24 mouse cellular contexts compared by ENCODE assay signal in genomic region chr4:52519301-52519700, GRCm38 (mm10). TPM values are rescaled to one million over a fixed set of nuclear protein-coding genes. Genes with fewer than 3 reads are reported as not detected.
"Had no signal": no experiment of that assay in that cellular context is flagged by ENCODE, and none has a peak within 500 bp of the region (broad histone marks: within the 10 kb centered on the region; RNA-seq: fewer than 3 reads in every experiment).

No protein-coding gene starts in this region.

- H3K4me1 ChIP-seq: intestine, embryonic 15.5 days; kidney, embryonic 15.5 days; limb, embryonic 15.5 days; liver, embryonic 12.5 days; lung, embryonic 15.5 days; megakaryocyte, embryonic 14.5 days; neural tube, embryonic 13.5 days had no signal

- H3K36me3 ChIP-seq: intestine, embryonic 15.5 days; kidney, embryonic 15.5 days; limb, embryonic 15.5 days; liver, embryonic 12.5 days; lung, embryonic 15.5 days; neural tube, embryonic 13.5 days had no signal

- H3K9me3 ChIP-seq: intestine, embryonic 15.5 days; kidney, embryonic 15.5 days; limb, embryonic 15.5 days; liver, embryonic 12.5 days; lung, embryonic 15.5 days; neural tube, embryonic 13.5 days had no signal

- DNase-seq: kidney, adult 18-20 months; kidney, postnatal 25 days; lung, postnatal 14 days; retina, postnatal 1 day; right cerebral cortex, postnatal 4 days; spleen, adult 18-20 months; thymus, adult 2 months; thymus, postnatal 25 days had no signal

- H3K9ac ChIP-seq: intestine, embryonic 15.5 days; kidney, embryonic 15.5 days; limb, embryonic 15.5 days; liver, embryonic 12.5 days; lung, embryonic 15.5 days; neural tube, embryonic 13.5 days had no signal

- ATAC-seq: intestine, embryonic 15.5 days; liver, embryonic 12.5 days; midbrain, embryonic 16.5 days had no signal

- H3K4me2 ChIP-seq: intestine, embryonic 15.5 days; kidney, embryonic 15.5 days; limb, embryonic 15.5 days; liver, embryonic 12.5 days; lung, embryonic 15.5 days; midbrain, embryonic 11.5 days; neural tube, embryonic 13.5 days had no signal

- H3K4me3 ChIP-seq: intestine, embryonic 15.5 days; kidney, embryonic 15.5 days; limb, embryonic 15.5 days; liver, embryonic 12.5 days; lung, embryonic 15.5 days; megakaryocyte, embryonic 14.5 days; neural tube, embryonic 13.5 days had no signal

- H3K27me3 ChIP-seq: intestine, embryonic 15.5 days; kidney, embryonic 15.5 days; limb, embryonic 15.5 days; liver, embryonic 12.5 days; lung, embryonic 15.5 days; megakaryocyte, embryonic 14.5 days; neural tube, embryonic 13.5 days had no signal

- H3K27ac ChIP-seq: intestine, embryonic 15.5 days; kidney, embryonic 15.5 days; limb, embryonic 15.5 days; liver, embryonic 12.5 days; lung, embryonic 15.5 days; macrophage; neural tube, embryonic 13.5 days had no signal

RNA-seq across cellular contexts. Expression of gene Vma21-ps, which starts 22.3 kb away (rescaled TPM):
- total RNA-seq: layer of hippocampus, postnatal 14 days; left cerebral cortex, adult 8-10 months; left cerebral cortex, postnatal 25 days had no signal
- polyA plus RNA-seq: limb, embryonic 11.5 days; limb, embryonic 15.5 days; liver, embryonic 12.5 days; macrophage; midbrain, embryonic 11.5 days; stomach, embryonic 14.5 days; testis, adult 2 months; thymus, adult 2 months had no signal
